Mouse (Mus musculus) liver, embryonic 14.5 days (tissue): Measurements from ENCODE around the gene Plekho2.

ENCODE experiments used
- CTCF ChIP-seq: IDR thresholded peaks from 2 replicates; pipeline ENCODE4 v1.5.1; 2016; ENCODE audit warnings: antibody characterized with exemption, low read depth, control low read depth
- EP300 ChIP-seq: IDR thresholded peaks from 2 replicates; pipeline ENCODE4 v1.6.1; 2016; ENCODE audit warnings: antibody characterized with exemption, low read depth

GRCm38 (mm10) chr9:65556979-65557378 lies 22.9 kb downstream of the Plekho2 start:
- TF ChIP-seq EP300 (no peak), CTCF (no peak)
